Mouse (Mus musculus): ENCODE measurements at regions not wholly inside any gene's neighbourhood (a gene's known extent, or its start where the extent isn't known, plus 50 kb on each side); places are given as distances from the start of the nearest gene placed in this dataset.

GRCm38 (mm10) chr12:106464701-106465100 is 454.7 kb downstream of the Vrk1 start:
- Histone ChIP-seq H3K4me3 (ENCODE audit: low read depth, low read length) (no peak overlapping the region), H3K9ac (ENCODE audit: low read depth, low read length) (no peak overlapping the region), H3K4me1 (ENCODE audit: control insufficient read depth, insufficient read depth, low read length) (no peaks in the 10 kb centered on the region), H3K27ac (ENCODE audit: low read depth, low read length) (no peak overlapping the region), H3K36me3 (ENCODE audit: control insufficient read depth, insufficient read depth, low read length) (no peaks in the 10 kb centered on the region), H3K9me3 (replicated peaks; ENCODE audit: control insufficient read depth, low read length) (no peaks in the 10 kb centered on the region), H3K27me3 (ENCODE audit: control insufficient read depth, insufficient read depth, low read length) (no peaks in the 10 kb centered on the region; the same call in 1 of the 2 replicates), H3K4me2 (no peak overlapping the region)
- WGBS (ENCODE audit: insufficient replicate concordance): 28% methylated on average over 11 of the region's 11 CpGs
- ATAC-seq (replicated peaks; ENCODE audit: insufficient number of reproducible peaks, low FRiP score, low TSS enrichment): no peak

GRCm38 (mm10) chr12:106468173-106468860 is 458.3 kb downstream of the Vrk1 start:
- ATAC-seq (replicated peaks; ENCODE audit: insufficient number of reproducible peaks, low FRiP score, low TSS enrichment): no peak
- no peaks in the 10 kb centered on the region for H3K4me1 ChIP-seq (ENCODE audit: control insufficient read depth, insufficient read depth, low read length)
- no peak overlapping the region for H3K9ac ChIP-seq (ENCODE audit: low read depth, low read length)
- H3K4me2 ChIP-seq: no peak overlapping the region
- no peaks in the 10 kb centered on the region for H3K9me3 ChIP-seq (replicated peaks; ENCODE audit: control insufficient read depth, low read length)
- no peaks in the 10 kb centered on the region; the same call in 1 of the 2 replicates for H3K27me3 ChIP-seq (ENCODE audit: control insufficient read depth, insufficient read depth, low read length)
- H3K36me3 ChIP-seq (ENCODE audit: control insufficient read depth, insufficient read depth, low read length): no peaks in the 10 kb centered on the region
- H3K4me3 ChIP-seq (ENCODE audit: low read depth, low read length): no peak overlapping the region
- WGBS (ENCODE audit: insufficient replicate concordance): 75% methylated on average over 18 of the region's 18 CpGs
- no peak overlapping the region for H3K27ac ChIP-seq (ENCODE audit: low read depth, low read length)

- 8% methylated on average over 24 of the region's 24 CpGs for WGBS (ENCODE audit: insufficient replicate concordance)
- Histone ChIP-seq H3K4me3 (ENCODE audit: low read depth, low read length) (0 out of 2 replicates have a peak overlapping the region, but pooled peaks have one; percentile 6), H3K4me1 (ENCODE audit: control insufficient read depth, insufficient read depth, low read length) (peaks cover 5% of the 10 kb centered on the region; the same call in 1 of the 2 replicates), H3K36me3 (ENCODE audit: control insufficient read depth, insufficient read depth, low read length) (no peaks in the 10 kb centered on the region), H3K9ac (ENCODE audit: low read depth, low read length) (no peak overlapping the region), H3K4me2 (peak overlapping the region; percentile 48), H3K27ac (ENCODE audit: low read depth, low read length) (no peak overlapping the region), H3K9me3 (replicated peaks; ENCODE audit: control insufficient read depth, low read length) (no peaks in the 10 kb centered on the region), H3K27me3 (ENCODE audit: control insufficient read depth, insufficient read depth, low read length) (peaks cover 33% of the 10 kb centered on the region)
- no peak; the same call in 1 of the 2 replicates for ATAC-seq (replicated peaks; ENCODE audit: insufficient number of reproducible peaks, low FRiP score, low TSS enrichment)
These were observed 464.6 kb downstream of the Vrk1 start for GRCm38 (mm10) chr12:106474501-106475165.

- Histone ChIP-seq H3K9ac (ENCODE audit: low read depth, low read length) (no peak overlapping the region), H3K4me3 (ENCODE audit: low read depth, low read length) (no peak overlapping the region), H3K27me3 (ENCODE audit: control insufficient read depth, insufficient read depth, low read length) (peaks cover 40% of the 10 kb centered on the region), H3K36me3 (ENCODE audit: control insufficient read depth, insufficient read depth, low read length) (no peaks in the 10 kb centered on the region), H3K4me2 (no peak overlapping the region), H3K27ac (ENCODE audit: low read depth, low read length) (no peak overlapping the region), H3K4me1 (ENCODE audit: control insufficient read depth, insufficient read depth, low read length) (peaks cover 5% of the 10 kb centered on the region; the same call in 1 of the 2 replicates), H3K9me3 (replicated peaks; ENCODE audit: control insufficient read depth, low read length) (no peaks in the 10 kb centered on the region)
- 69% methylated on average over 8 of the region's 8 CpGs for WGBS (ENCODE audit: insufficient replicate concordance)
- ATAC-seq (replicated peaks; ENCODE audit: insufficient number of reproducible peaks, low FRiP score, low TSS enrichment): no peak
These were observed 465.5 kb downstream of the Vrk1 start for GRCm38 (mm10) chr12:106475486-106476050.

GRCm38 (mm10) chr12:106477040-106477665 is 467.1 kb downstream of the Vrk1 start:
- H3K4me2 ChIP-seq: no peak overlapping the region
- ATAC-seq (replicated peaks; ENCODE audit: insufficient number of reproducible peaks, low FRiP score, low TSS enrichment): no peak
- peaks cover 56% of the 10 kb centered on the region for H3K27me3 ChIP-seq (ENCODE audit: control insufficient read depth, insufficient read depth, low read length)
- H3K9me3 ChIP-seq (replicated peaks; ENCODE audit: control insufficient read depth, low read length): no peaks in the 10 kb centered on the region
- no peaks in the 10 kb centered on the region for H3K36me3 ChIP-seq (ENCODE audit: control insufficient read depth, insufficient read depth, low read length)
- H3K4me3 ChIP-seq (ENCODE audit: low read depth, low read length): no peak overlapping the region
- WGBS (ENCODE audit: insufficient replicate concordance): 28% methylated on average over 8 of the region's 8 CpGs
- peaks cover 5% of the 10 kb centered on the region; the same call in 1 of the 2 replicates for H3K4me1 ChIP-seq (ENCODE audit: control insufficient read depth, insufficient read depth, low read length)
- H3K9ac ChIP-seq (ENCODE audit: low read depth, low read length): no peak overlapping the region
- H3K27ac ChIP-seq (ENCODE audit: low read depth, low read length): no peak overlapping the region

GRCm38 (mm10) chr12:106477731-106478130 is 467.7 kb downstream of the Vrk1 start:
- Histone ChIP-seq H3K4me3 (ENCODE audit: low read depth, low read length) (no peak overlapping the region), H3K9ac (ENCODE audit: low read depth, low read length) (no peak overlapping the region), H3K4me1 (ENCODE audit: control insufficient read depth, insufficient read depth, low read length) (peaks cover 5% of the 10 kb centered on the region; the same call in 1 of the 2 replicates), H3K27me3 (ENCODE audit: control insufficient read depth, insufficient read depth, low read length) (peaks cover 62% of the 10 kb centered on the region), H3K36me3 (ENCODE audit: control insufficient read depth, insufficient read depth, low read length) (no peaks in the 10 kb centered on the region), H3K27ac (ENCODE audit: low read depth, low read length) (no peak overlapping the region), H3K9me3 (replicated peaks; ENCODE audit: control insufficient read depth, low read length) (no peaks in the 10 kb centered on the region), H3K4me2 (no peak overlapping the region)
- ATAC-seq (replicated peaks; ENCODE audit: insufficient number of reproducible peaks, low FRiP score, low TSS enrichment): no peak
- WGBS (ENCODE audit: insufficient replicate concordance): 20% methylated on average over 4 of the region's 4 CpGs

- Histone ChIP-seq H3K27me3 (ENCODE audit: control insufficient read depth, insufficient read depth, low read length) (peaks cover 65% of the 10 kb centered on the region), H3K4me3 (ENCODE audit: low read depth, low read length) (no peak overlapping the region), H3K4me1 (ENCODE audit: control insufficient read depth, insufficient read depth, low read length) (peaks cover 5% of the 10 kb centered on the region; the same call in 1 of the 2 replicates), H3K9me3 (replicated peaks; ENCODE audit: control insufficient read depth, low read length) (no peaks in the 10 kb centered on the region), H3K27ac (ENCODE audit: low read depth, low read length) (no peak overlapping the region), H3K9ac (ENCODE audit: low read depth, low read length) (no peak overlapping the region), H3K4me2 (peak overlapping the region; percentile 29), H3K36me3 (ENCODE audit: control insufficient read depth, insufficient read depth, low read length) (no peaks in the 10 kb centered on the region)
- WGBS (ENCODE audit: insufficient replicate concordance): 2% methylated on average over 18 of the region's 18 CpGs
- ATAC-seq (replicated peaks; ENCODE audit: insufficient number of reproducible peaks, low FRiP score, low TSS enrichment): no peak
These were observed 468.4 kb downstream of the Vrk1 start for GRCm38 (mm10) chr12:106478381-106478781.

- Histone ChIP-seq H3K4me1 (ENCODE audit: control insufficient read depth, insufficient read depth, low read length) (peaks cover 5% of the 10 kb centered on the region; the same call in 1 of the 2 replicates), H3K27ac (ENCODE audit: low read depth, low read length) (no peak overlapping the region), H3K4me3 (ENCODE audit: low read depth, low read length) (peak overlapping the region; percentile 14), H3K4me2 (peak overlapping the region; percentile 48), H3K27me3 (ENCODE audit: control insufficient read depth, insufficient read depth, low read length) (peaks cover 65% of the 10 kb centered on the region), H3K9me3 (replicated peaks; ENCODE audit: control insufficient read depth, low read length) (no peaks in the 10 kb centered on the region), H3K36me3 (ENCODE audit: control insufficient read depth, insufficient read depth, low read length) (no peaks in the 10 kb centered on the region), H3K9ac (ENCODE audit: low read depth, low read length) (no peak overlapping the region)
- 1% methylated on average over 24 of the region's 24 CpGs for WGBS (ENCODE audit: insufficient replicate concordance)
- ATAC-seq (replicated peaks; ENCODE audit: insufficient number of reproducible peaks, low FRiP score, low TSS enrichment): no peak
These were observed 469.2 kb downstream of the Vrk1 start for GRCm38 (mm10) chr12:106479067-106479877.
